Mouse (Mus musculus) mouse embryonic stem cell (cell line): Measurements from ENCODE around the gene Mfn2.

Experiments used
- in situ Hi-C, 2 experiments: fragments of 300-500 bp; cut with MboI; formaldehyde crosslinking; loops; 1 replicate in 1 of 2; 3 replicates in 1 of 2; pipeline ENCODE4 v1.14.3; 2019 to 2020; ENCODE audit warnings: low sequenced_read_pairs in 2 of 2, low pct_unique_long_range_greater_than_20kb in 1 of 2, mixed read lengths in 1 of 2; ENCODE audit not compliant: unreplicated experiment in 1 of 2

Gene Mfn2

GRCm38 (mm10) chr4:147904313-147905089 lies at the start of gene Mfn2:
Gene Mfn2 (minus strand): TSS chr4:147904704.
- in situ Hi-C loops: no loop called here

DNA sequence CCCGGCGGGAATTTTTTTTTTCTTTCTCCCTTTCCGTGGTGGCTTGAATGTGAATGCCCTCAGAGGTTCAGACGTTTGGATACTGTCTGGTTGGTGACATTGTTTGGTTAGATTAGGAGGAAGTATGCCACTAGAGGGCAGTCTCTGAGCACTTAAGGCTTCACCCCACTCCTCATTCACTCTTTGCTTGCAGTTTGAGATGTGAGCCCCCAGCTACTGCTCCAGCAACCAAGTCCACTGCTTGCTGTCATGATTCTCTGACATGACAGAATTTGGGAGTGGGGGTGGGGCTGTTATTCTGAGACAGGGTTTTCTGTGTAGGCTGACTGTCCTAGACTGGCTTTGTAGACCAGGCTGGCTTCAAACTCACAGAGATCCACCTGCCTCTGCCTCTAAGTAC lies 49.1 kb upstream of the Mfn2 start:
- in situ Hi-C loops: no loop called here

- in situ Hi-C loops: no loop called here
Observed at GRCm38 (mm10) chr4:147947511-147947910, 43.0 kb upstream of the Mfn2 start.

GRCm38 (mm10) chr4:147943005-147943404 lies 38.5 kb upstream of the Mfn2 start:
- in situ Hi-C loops: no loop called here

GRCm38 (mm10) chr4:147941045-147942020 lies 36.8 kb upstream of the Mfn2 start:
- in situ Hi-C loops: no loop called here

DNA sequence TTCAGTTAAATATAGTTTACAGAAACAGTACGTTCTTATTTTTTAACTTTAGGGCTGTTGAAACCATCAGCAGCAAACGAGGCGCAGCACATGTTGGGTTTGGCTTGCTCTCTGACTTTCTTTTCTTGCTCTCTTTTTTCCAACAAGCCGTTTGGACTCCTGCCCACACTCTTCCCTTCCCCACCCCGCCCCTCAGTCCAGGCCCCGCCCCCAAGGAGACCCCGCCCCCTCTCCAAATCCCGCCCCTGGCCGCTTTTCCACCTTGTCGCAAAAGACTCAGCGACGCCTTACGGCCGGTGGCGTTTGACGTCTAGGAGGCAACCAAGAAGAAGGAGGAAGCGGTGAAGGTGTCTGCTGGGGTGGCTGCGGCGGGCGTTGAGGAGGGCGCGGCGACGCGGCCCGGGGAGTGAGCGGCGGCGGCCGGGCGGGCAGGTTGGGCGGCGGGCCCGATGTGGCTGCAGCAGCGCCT lies 36.1 kb upstream of the Mfn2 start, which contains the start of gene 2510039O18Rik:
2510039O18Rik (plus strand) TSS at position 320 of the 469 bp plus-strand sequence.
- in situ Hi-C loops: no loop called here

DNA sequence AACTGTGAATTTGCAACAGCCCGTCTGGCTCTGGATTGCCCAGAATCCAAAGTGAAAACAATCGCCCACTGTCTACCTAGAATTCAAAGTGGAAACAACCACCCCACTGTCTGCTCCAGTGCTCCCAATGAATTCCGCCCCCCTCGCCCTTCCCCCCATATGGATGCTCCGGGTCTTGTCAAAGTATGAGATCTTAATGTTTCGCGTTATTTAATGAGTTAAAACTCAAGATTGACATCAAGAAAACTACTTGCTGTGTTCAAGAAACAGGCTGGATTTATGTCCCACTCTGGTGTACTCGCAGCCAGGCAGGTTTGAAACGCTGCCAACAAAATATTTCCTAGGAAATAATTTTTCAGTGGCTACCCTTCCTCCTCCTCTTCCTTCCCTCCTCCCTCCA lies 35.6 kb upstream of the Mfn2 start:
- in situ Hi-C loops: no loop called here

DNA sequence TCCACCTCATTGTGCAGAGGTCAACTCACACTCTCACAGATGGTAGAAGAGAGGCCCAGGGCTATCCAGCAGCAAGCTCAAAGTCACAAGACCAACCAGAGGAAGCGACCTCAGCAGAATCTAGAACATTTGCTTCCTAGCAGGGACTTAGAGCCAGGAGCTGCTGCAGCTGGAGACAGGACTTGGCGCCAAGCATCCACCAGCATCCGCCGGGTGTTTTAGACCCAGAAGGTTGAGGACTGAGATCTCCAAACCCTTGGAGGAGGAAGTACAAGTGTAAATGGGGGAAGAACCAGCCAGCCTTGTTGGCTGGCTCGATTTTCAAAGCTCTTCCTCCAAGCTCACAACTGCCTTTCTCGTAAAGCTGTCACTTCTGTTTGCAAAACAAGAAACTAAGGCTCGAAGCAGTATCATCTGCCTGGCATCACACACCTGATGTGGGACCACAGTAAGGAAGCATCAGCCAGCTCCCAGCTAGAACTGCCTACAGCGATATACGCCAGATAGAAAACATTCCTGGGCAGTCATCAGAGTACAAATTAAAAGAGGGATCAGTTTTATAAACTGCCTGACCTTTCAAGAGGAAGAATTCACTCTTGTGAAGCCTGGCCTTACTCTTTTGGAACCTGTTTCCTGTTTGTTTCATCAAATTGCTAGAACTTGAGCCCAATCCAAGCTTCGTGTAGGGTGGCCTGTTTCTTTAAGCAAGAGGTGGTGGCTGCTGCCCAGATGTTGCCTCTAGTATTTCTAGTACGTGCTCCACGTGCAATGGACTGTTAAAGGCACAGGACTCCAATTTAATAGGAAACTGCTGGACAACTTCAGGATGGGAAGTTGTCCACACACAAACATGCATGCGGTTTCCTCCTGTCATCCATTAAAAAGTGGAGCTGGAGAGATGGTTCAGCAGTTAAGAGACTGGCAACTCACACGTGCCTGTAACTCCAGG lies 33.9 kb upstream of the Mfn2 start:
- in situ Hi-C loops: no loop called here

DNA sequence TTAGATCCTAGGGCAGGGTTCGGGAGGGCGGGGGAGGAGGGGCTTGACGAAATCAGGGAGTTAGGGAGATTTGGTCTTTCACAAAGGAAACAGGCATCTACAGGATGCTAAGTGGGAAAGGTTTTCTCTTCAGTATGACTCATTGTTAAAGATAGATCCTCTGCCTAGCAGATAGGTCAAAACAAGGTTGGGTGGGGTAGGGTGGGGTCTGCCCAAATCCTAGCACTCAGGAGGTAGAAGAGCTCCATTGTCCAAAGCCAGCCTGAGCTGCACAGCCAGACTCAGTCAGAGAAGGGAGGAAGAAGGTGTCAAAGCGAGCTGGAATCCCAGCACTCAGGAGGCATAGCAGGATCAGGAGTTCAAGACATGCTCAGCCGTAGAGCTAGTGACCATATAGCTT lies 33.0 kb upstream of the Mfn2 start:
- in situ Hi-C loops: no loop called here

GRCm38 (mm10) chr4:147937021-147937420 lies 32.5 kb upstream of the Mfn2 start:
- in situ Hi-C loops: no loop called here

- in situ Hi-C loops: no loop called here
Observed at GRCm38 (mm10) chr4:147936331-147936954, 31.9 kb upstream of the Mfn2 start, which contains the start of gene Plod1. Gene Plod1 (minus strand): TSS chr4:147936767.

DNA sequence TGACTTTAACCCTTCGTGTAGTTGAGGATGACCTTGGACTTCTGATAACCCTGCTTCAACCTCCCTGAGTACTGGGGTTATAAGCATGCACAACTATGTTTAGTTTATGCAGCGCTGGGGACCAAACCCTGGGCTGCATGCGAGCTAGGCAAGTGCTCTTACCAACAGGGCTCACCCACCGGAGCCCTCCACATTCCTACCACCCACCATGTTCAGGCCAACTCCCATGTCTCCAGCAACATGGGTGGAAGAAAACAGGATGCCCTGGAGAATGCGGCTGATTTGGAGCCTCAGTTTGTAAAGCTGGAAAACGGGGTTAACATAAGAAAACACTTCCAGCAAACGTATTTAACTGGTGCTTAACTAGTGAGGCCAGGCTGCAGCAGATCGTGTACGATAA lies 31.4 kb upstream of the Mfn2 start:
- in situ Hi-C loops: no loop called here

DNA sequence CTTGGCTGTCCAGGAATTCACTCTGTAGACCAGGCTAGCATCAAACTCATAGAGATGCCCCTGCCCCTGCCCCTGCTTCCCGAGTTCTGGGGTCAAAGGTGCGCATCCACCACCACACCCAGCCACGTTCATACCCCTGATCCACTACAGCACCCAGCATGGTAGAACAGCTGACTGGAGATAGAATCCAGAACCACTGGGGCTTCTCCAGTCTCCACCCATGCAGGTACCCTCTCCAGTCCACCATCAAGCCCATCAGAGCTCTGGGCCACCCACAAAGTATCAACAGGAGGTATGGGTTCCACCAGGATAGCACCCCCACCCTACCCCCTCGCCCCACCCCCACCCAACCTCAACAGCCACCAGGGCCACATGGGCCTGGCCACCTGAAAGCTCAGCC lies 30.1 kb upstream of the Mfn2 start:
- in situ Hi-C loops: no loop called here

GRCm38 (mm10) chr4:147934134-147934533 lies 29.6 kb upstream of the Mfn2 start:
- in situ Hi-C loops: no loop called here

GRCm38 (mm10) chr4:147930946-147931345 lies 26.4 kb upstream of the Mfn2 start:
- in situ Hi-C loops: no loop called here

GRCm38 (mm10) chr4:147928540-147928939 lies 24.0 kb upstream of the Mfn2 start:
- in situ Hi-C loops: no loop called here

GRCm38 (mm10) chr4:147928136-147928535 lies 23.6 kb upstream of the Mfn2 start:
- in situ Hi-C loops: no loop called here

GRCm38 (mm10) chr4:147927705-147928104 lies 23.2 kb upstream of the Mfn2 start:
- in situ Hi-C loops: no loop called here
